Mouse (Mus musculus) bone marrow, adult 2 months (tissue): Measurements from ENCODE around the gene Tead1.

Experiments used
- CTCF ChIP-seq: fragments of 200-500 bp; IDR thresholded peaks from 2 replicates; pipeline ENCODE4 v1.5.1; 2011; ENCODE audit warnings: low read length, control low read depth; ENCODE audit not compliant: control insufficient read depth, insufficient read depth
- POLR2A ChIP-seq: fragments of 200-500 bp; IDR thresholded peaks from 2 replicates; pipeline ENCODE4 v1.6.1; 2011; ENCODE audit warnings: low read depth, mild to moderate bottlenecking, control low read depth, low read length, borderline replicate concordance; ENCODE audit not compliant: control insufficient read depth

GRCm38 (mm10) chr7:112790334-112790733 lies 111.2 kb downstream of the Tead1 start:
- TF ChIP-seq CTCF, result no peak
- TF ChIP-seq POLR2A, result no peak
